Mouse (Mus musculus): ENCODE measurements at regions not wholly inside any gene's neighbourhood (a gene's known extent, or its start where the extent isn't known, plus 50 kb on each side); places are given as distances from the start of the nearest gene placed in this dataset.

DNA sequence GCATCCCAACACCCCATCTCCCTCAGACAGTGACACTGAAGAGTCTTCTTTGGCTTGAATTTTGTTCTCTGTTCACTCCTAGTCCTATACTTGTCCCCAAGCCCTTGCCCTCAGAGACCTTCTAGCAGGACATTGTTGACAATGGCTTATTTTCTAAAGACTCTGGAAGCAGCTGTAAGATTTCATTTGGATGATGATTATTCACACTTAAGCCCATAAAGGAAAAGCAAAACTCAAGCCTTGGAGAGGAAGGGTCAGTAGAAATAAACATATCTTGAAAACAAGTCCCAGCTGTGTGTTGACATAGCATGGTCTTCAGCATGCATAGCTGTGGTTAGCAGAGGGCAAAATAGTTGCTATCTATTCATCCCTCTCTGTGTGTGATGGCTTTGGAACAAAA, 59.9 kb upstream of the Cdh11 start:
- no peak for DNase-seq

DNA sequence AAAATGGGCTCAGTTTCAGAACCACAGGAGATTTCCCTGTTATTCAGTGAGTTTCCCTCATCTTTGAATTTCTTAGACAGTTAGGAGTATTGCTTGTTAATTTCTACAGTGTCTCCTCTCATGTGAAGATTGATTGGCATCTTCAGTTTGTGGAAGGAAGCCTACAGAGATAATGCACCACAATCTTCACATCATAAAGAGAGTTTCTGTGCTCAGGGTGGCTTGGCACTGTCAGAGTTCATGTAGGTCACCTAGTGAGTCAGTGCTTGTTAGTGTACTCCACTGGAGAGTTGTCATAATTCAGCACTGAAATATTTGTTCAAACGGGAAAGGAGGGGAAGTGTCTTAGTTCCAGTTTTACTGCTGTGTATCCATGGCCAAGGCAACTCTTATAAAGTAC, 74.6 kb upstream of the Cdh11 start:
- peak; percentile 28 for DNase-seq

DNA sequence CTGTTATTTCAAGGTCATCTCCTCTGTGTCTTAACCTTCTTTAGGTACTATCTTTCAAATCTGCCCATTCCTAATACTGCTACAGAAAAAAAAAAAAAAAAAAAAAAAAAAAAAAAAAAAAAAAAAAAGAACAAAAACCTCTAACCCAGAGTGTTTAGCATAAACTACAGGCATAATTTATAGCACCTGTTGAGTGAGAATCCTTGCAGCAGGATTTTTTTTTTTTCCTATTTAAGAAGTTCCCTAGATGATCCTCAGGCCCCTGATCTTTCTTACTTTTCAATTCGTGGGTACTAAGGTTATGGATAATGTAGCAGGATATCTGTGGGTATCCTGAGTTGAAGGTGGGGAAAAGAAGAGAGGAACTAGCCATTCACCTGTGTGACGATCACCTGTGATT, 114.1 kb upstream of the Cdh11 start:
- DNase-seq, result no peak

DNA sequence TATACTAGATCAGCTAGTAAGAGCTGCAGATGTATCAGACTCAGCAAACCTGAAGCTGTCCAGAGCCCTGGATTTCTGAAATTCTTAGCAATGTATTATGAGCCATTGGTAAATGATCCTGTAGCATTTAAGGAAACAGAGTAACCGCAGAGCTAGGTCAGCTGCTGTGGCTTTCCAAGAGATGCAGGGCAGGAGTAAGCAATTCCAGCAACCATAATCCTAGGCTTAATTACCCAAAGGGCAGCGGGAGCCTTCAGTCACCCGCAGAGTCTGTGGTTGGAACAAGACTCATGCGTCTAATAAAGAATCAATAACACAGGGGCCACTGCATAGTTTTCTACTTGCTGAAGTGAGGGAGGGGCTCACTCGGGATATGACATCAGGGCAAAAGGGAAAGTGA, 115.2 kb upstream of the Cdh11 start:
- no peak for DNase-seq

DNA sequence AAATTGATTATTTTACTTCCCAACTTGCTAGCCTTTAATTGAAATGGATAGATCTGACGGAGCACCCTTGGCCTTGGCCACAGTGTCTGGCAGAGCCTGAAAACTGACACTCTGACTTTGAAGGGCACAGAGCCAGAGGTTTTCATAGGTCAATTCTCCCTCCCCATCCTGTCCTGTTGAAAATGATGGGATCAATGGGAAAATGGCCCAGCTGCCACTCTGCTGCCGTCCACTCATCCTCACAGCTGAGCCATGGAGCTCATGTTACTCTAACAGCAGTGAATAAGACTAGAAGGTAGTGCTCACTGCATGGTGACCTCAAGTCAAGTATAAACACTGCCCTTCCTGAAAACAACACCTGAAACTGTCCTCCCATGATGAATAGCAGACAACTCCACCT, 122.0 kb upstream of the Cdh11 start:
- no peak for DNase-seq

DNA sequence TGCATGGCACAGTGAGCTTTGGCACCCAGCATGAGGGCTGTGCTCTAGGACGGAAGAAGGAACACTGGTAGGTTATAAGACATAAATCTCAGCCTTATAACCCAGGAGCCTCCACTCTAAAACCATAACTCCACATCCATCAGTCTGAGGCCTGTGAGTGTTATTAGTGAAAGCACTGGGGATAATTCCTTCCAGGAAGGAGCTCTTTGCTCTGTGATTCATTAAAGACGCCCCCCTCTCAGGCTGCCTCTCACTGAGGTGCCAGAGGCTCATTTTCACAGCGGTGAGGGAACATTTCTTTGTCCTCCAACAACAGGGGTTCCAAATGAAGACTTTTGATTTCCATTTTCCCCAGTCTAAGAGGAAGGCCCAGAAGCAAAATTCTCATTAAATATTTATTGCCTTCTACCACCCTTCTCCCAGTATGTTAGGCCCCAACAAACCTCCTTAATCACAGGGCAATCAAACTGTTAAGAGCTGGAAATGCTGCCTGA, 145.9 kb upstream of the Cdh11 start:
- no peak for DNase-seq

DNA sequence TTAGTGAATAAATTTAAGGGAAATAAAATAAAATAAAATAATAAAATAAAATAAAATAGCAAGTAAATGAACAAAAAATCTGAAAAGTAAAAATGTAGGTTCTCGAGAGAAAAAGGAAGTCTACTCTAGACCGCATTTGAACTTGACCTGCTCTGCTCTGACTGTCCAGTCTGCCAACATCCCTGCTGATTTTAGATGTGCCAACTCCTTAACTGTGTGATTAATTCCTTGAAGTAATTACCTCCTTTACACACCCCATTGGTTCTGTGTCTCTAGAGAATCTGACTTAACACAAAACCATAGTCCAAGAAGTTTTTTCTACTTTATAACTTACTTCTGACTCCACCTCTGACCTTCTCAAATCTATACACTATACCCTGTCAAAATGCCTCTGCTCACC, 153.3 kb upstream of the Cdh11 start:
- no peak for DNase-seq

DNA sequence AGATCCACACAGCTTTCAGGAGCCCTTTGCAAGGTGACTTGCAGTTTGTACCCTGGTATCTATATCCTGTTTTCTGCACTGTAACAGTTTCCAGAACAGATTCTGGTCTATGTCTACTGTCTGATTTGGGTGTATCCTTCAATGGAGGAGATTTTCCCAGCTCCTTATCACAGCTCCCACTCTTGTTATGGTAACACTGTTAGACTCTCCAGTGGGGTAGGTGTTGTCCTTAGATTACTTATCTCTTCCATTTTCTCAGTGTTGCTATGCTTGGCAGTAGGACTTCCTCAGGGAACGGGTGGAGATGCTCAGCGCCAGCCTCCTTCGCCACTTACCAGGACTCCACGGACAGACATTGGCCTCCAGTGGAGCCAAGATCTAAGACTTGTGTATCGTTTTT, 160.1 kb upstream of the Cdh11 start:
- no peak for DNase-seq

DNA sequence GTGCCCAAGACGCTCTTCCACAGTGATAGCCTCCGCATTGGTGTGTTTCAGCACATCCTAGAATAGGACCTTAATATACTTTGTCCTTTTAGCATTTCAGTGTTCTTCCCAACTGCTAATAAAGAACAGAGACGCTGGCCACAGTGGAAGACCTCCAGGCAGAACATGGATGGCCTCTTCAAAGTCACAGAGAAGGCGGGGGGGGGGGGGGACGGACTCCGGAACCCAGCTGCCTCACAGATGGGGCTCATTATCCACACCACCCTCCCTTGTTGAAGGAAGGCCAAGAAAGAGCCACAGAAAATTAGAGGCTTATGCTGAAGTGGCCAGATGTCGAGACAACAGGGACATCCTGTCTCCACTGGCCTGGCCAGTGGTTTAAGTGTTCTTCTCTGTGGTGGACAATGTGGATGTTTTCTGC, 192.7 kb upstream of the Cdh11 start:
- DNase-seq, result no peak

DNA sequence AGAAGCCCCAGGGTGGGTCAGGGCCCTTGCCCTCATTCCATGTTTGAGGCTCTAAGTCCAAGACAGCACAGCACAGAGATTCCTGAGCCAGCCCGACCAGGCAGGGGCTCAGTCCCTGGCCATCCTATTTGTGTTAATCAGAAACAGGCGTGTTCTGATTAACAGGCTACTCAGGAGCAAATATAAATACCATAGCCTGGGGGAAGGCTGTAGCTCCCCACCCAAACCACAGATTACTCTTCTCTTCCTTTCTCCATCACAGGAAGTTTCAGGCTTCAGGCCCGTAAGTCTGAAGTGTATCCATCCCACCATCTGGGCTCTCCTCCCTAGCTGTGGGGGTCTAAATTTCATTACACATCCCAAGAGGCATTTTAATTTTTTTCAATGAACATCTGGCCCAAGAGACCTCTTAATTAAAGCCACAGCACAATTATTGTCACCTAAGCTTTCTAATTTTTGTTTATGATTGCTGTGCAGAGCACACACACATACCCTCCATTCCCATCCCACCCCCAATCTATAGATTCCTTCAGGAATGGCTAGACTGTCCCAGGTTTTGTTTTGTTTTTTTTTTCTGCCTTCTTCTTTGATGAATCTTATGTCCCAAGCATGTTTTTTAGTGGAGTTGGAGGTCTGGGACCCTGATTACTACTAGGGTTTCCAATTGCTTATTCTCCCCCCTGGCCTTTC, 197.9 kb upstream of the Cdh11 start:
- no peak for DNase-seq

DNA sequence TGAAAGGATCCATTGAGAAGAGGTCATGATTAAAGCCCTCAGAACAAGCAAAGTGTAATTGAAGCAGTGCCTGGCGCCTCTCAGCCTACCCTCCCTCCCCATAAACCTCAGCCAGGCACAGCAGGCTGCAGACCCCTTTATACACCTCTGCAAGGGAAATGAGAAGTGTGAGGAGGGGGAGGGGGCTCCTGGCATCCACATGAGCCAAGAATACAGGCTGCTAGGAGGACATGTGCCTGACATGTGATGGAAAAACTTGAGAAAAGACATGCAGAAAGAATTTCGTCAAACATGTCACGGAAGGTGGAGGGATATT, 198.4 kb upstream of the Cdh11 start:
- no peak for DNase-seq

DNA sequence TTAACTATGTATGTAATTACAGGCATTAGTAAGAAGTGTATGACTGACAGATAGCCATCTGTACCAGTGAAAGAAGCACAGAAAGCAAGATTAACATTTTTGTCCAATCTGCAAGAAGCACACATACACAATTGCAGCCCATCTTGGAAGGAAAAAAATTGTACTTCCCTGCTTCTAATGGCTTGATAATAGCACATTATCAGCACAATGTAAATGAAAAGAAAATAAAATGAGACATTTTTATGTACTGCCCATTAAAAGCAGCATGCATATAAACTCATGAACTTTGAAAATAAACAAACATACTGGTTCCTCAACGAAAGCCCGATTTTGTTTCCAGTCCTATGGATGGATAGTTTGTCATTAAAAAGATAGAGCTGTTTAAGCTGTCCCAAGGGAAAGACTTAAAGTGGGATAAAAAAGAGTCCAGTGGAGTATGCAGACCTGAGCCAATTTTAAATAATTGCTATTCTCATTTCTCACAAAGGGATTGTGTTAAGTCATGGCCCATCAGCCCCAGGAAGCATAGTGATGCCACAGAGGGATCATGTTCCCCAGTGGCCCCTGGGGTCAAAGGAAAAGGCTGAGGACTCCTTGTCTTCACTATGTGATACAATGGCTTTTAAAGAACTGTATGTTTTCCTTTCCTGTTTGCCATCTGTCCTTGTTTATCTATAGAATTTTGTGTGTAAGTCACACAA, 222.0 kb upstream of the Cdh11 start:
- no peak for DNase-seq

DNA sequence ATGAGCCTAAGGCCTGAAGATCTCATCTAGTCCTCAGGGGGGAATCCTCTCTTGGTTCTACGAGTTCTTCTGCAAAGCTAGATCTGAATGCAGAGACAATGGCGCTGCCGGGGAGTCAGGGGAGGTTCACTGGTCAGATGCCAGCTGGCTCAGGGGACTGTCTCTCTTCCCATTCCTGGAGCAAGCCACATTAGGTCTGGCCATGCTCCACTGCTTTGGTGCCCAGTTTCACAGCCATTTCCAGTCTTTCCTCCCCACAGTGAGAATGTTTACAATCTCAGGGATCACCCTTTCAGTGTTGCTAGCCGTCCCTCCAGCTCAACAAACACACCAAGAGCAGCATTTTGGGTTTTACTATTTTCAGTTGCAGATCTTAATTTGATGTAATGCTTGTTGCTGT, 233.7 kb upstream of the Cdh11 start:
- peak; percentile 10 for DNase-seq

DNA sequence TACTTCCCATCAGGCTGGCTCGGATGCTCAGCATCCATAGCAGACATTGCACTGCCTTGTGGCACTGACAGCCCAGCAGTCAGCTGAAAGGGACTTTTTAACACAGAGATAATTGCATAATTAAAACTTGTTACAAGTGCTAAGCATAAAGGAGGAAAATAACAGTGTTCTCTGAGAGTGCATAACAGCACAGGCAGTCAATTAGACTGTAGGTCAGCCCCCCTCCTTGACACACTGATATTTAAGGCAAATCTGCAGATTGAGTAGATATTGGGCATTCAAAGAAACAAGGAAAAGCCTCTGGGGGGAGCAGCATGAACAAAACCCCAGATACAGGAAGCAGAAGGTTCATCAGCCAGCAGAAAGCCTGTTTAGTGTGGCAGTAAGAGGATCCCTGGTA, 237.8 kb upstream of the Cdh11 start:
- DNase-seq, result no peak

DNA sequence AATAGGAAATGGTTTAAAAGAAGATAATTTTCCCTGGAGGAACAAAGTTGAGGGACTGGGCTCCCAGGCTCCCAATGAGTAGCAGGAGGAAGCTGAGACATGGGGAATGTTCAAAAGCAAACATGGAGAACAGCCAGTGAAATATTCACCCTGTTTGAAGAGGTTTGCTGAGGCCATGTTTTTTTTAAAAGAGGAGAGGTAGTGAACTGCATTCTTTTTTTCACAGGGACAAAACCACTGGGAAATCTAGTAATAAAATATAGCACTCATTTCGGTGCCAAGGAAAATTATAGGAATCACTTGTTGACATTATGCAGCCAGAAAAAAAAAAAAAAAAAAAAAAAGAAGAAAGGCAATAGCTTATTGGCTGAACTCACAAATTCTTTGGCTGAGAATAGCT, 246.3 kb upstream of the Cdh11 start:
- no peak for DNase-seq

DNA sequence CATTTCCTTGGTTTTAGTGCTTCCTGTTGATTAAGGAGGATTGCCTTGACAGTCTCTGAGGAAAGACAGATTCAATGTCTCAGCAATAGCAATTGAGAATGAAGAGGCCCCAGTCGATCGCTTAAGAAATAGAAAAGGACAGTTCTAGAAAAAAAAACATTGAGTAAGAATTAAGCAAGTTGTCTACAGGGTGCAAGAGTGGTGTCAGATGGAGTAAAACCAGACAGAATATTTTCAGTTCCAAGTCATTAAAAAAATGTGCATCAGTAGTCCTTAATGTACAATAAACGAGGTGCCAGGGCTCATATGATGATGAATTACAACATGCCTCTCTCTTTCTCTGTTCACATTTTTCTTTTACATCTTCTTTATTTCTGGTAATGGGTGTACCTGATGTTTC, 248.5 kb upstream of the Cdh11 start:
- DNase-seq, result no peak

DNA sequence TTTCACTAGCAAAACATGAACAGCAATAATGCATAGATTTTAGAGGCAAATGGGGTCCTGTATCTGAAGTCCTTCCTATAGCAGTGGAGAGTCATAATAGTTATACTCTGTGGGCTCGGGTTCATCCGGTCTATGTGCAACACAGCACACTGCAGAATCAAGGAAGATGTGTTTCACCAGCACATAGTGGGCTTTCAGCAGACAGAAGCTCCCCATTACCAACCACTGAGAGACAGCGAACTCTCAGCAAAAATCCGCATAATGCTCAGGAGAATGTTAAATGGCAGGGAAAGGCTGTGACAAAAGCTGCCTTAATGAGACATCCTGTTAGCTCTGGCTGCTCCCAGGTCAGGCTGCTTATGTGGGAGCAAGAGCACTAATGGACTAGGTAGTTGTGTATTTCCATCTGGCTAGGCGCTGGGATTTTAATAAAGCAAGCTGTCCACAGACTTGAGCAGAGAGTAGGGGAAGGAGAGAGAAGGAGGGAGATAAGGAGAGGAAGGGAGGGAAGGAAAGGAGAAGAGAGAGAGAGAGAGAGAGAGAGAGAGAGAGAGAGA, 286.7 kb upstream of the Cdh11 start:
- no peak for DNase-seq

DNA sequence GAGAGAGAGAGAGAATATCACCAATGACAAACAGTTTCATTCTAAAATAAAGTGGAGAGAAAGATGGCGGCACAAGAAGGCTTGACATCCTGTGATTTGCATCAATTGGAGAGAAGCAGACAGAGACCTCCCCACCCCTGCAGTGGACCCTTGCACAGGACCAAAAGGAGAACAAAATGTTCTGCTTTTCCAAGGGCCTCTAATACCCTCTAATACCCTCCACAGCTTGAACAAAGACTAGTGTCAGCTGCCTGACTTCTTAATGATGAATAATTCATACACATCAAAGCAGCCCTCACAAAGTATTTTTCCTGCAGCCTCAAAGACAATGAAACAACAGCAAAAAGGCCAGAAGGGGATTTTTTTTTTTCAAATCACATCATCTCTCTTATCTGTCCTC, 287.2 kb upstream of the Cdh11 start:
- DNase-seq, result no peak

DNA sequence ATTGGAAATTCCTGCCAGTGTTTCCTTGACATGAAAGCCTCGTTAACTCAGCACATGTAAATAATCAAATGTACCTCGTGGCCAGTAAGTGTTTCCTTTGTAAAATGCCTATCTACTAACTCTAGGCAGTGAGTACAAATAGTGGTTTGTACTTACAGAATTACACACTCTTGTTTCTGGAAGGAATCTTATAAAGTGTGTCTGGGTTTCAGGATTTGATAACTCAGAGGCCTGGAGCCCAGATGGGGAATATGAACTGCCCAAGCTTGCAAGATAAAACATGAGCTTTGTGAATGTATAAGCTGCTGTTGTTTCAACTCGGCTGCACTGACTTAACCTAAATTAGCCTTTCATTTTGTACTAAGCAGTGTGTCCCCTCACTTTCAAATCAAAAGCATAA, 293.1 kb upstream of the Cdh11 start:
- no peak for DNase-seq

DNA sequence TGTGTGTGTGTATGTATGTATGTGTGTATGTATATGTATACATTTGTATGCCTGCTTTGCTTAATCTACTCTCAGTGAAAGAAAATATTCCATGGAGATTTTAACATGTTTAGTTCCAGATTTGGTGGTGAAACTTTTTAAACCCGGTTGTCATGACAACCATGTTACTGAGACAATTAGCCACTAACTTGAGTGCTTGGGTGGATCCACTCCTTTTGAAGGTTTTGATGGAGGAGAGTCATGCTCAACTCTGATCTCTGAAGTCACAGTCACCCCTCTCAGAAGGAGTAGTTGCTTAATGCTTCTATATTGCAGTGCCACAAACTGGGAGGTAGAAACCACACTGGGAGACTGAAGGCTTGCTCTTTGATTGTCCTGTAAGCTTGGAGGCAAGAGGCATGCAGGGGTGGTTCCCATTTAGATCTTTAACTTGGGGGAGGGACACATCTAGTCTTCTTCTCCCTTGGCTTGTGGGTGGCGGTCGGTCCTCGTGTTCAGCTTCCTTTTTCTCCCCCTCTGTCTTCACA, 301.6 kb upstream of the Cdh11 start:
- no peak for DNase-seq

DNA sequence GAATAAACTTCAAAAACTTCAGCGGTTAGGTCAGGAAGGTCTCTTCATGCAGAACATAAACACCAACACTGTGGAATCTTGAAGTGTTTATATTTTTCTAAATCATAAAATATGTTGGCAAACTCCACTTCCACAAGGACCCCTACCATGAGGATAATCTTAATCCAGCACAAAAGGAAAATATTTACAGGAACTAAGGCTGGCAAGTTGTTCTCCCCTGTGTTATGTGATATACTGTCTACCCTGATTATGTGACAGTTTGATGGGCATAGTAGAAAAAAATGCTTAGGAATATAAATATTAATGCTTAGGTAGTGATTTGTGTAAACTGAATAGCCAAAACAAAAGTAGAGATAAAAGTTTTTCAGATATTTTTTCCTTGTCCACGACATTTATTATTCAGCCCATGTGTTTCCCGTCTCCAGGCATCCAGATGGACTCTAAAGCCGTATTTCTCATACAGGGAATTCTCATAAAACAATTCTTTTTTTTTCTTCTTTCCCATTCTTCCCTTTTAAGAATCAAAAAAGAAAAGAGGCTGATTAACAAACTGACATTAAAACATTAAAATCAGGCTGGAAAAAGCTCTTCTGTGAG, 311.2 kb upstream of the Cdh11 start:
- no peak for DNase-seq

DNA sequence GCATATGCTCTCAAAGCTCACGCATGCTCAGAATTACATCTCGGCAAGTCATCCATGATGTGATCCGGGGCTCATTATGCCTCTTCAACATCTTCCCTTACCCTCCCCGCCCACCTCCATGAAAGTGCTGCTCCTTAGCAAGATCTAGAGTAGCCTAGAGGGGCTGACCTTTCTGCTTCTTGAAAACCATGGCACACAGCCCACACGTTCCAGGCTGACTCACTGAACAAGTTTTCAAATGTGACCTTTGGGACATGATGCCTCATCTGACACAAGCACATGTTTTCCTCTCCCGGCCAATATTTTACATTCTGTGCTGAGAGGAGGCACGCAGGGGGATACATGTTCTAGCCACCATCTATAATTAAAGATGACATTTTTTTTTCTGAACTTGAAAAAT, 340.1 kb upstream of the Cdh11 start:
- DNase-seq, result peak; percentile 87

DNA sequence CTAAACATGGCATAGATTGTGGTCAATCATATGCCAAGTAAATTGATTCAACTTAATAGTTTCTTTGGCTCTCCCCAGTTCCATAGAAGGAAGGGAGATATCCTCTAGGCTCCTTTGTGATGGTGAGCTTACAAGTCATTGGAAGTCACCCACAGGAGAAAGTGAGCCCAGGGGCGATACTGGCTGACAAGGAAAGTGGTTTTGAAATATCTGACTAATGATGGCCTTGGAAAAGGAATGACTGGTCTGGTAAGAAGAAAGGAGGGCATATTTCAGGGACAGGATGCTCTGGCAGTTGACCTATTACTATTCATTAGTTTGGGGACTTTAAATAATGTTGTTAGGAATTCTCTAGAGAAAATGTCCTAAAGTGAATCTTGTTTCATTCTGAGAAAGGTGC, 352.7 kb upstream of the Cdh11 start:
- peak; percentile 51 for DNase-seq
